Mouse (Mus musculus) forebrain, embryonic 11.5 days (tissue): ENCODE data around the gene Pcgf3. TPM values are rescaled to one million over a fixed set of nuclear protein-coding genes. Genes with fewer than 3 reads are reported as not detected.
"Not testable (repeated sequence)": the region's sequence is repeated elsewhere in the genome, so short reads cannot be mapped to it uniquely, and the experiment has no call there.

Experiments used
- ATAC-seq: fragments of 200-750 bp; cut with Nextera tagmentation; replicated peaks from 2 replicates; pipeline ENCODE4 v1.8.0; 2017; ENCODE audit warnings: moderate TSS enrichment; ENCODE audit not compliant: low FRiP score
- DNase-seq: peaks from one replicate; pipeline ENCODE4 v3.0.0-alpha.2; 2017; ENCODE audit warnings: low spot score
- H3K27ac ChIP-seq: fragments of 300-500 bp; sonication (generic); 2 replicates; pipeline ENCODE4 v1.5.1; 2014; ENCODE audit warnings: low read depth, low read length
- H3K27me3 ChIP-seq: fragments of 300-500 bp; sonication (generic); 2 replicates; pipeline ENCODE4 v1.6.1; 2014; ENCODE audit warnings: mild to moderate bottlenecking, low read length, mixed read lengths; ENCODE audit not compliant: control insufficient read depth, insufficient read depth
- H3K36me3 ChIP-seq: fragments of 300-500 bp; sonication (generic); 2 replicates; pipeline ENCODE4 v1.6.1; 2014; ENCODE audit warnings: mild to moderate bottlenecking, low read length, moderate library complexity, mixed read lengths; ENCODE audit not compliant: control insufficient read depth, insufficient read depth
- H3K4me1 ChIP-seq: fragments of 300-500 bp; sonication (generic); replicated peaks from 2 replicates; pipeline ENCODE4 v1.6.1; 2014; ENCODE audit warnings: low read length, mixed read lengths; ENCODE audit not compliant: control insufficient read depth, insufficient read depth
- H3K4me2 ChIP-seq: fragments of 300-500 bp; sonication (generic); 2 replicates; pipeline ENCODE4 v1.6.1; 2014; ENCODE audit warnings: low read depth, mild to moderate bottlenecking, low read length, moderate library complexity, mixed read lengths; ENCODE audit not compliant: severe bottlenecking
- H3K4me3 ChIP-seq: fragments of 300-500 bp; sonication (generic); 2 replicates; pipeline ENCODE4 v1.5.1; 2014; ENCODE audit warnings: low read depth, low read length
- H3K9ac ChIP-seq: fragments of 300-500 bp; sonication (generic); 2 replicates; pipeline ENCODE4 v1.6.1; 2014; ENCODE audit warnings: low read length
- H3K9me3 ChIP-seq: fragments of 300-500 bp; sonication (generic); 2 replicates; pipeline ENCODE4 v1.6.1; 2016; ENCODE audit warnings: low read length, mixed read lengths; ENCODE audit not compliant: control insufficient read depth
- WGBS: fragments of 180-500 bp; shearing (Covaris S2); extraction: QIAGEN DNeasy Blood & Tissue Kit; methylation state at CpG from one replicate; pipeline ENCODE4 v1.1.7; 2014; 5-methylcytosine and 5-hydroxymethylcytosine counted together
- polyA plus RNA-seq: library from polyadenylated mRNA; unstranded; fragments of >200 nt; fragmentation: Nextera tagmentation; extraction: Ambion mirVana; gene quantifications from 2 replicates; pipeline ENCODE4 v1.2.1, GENCODE M21; 2014

Gene Pcgf3
- polyA plus RNA-seq, 1 experiment from 2014 or later: 30.4 TPM

- H3K4me2 ChIP-seq, H3K4me1 ChIP-seq, H3K4me3 ChIP-seq, H3K9ac ChIP-seq, H3K27me3 ChIP-seq, H3K9me3 ChIP-seq, DNase-seq, H3K27ac ChIP-seq, ATAC-seq: not testable (repeated sequence)
- WGBS: 97% methylated on average over 3 of the region's 5 CpGs
- peaks cover 14% of the 10 kb centered on the region for H3K36me3 ChIP-seq
Observed at GRCm38 (mm10) chr5:108486148-108486547, 25.1 kb downstream of the Pcgf3 start.

- H3K4me2 ChIP-seq: no peak overlapping the region
- H3K9ac ChIP-seq: no peak overlapping the region
- H3K4me3 ChIP-seq: no peak overlapping the region
- no peaks in the 10 kb centered on the region for H3K27me3 ChIP-seq
- peaks cover 15% of the 10 kb centered on the region; the same call in 1 of the 2 replicates for H3K36me3 ChIP-seq
- DNase-seq (no peak), ATAC-seq (no peak)
- H3K9me3 ChIP-seq: no peaks in the 10 kb centered on the region
- WGBS: 89% methylated on average over 1 of the region's 1 CpGs
- no peaks in the 10 kb centered on the region for H3K4me1 ChIP-seq
- H3K27ac ChIP-seq: no peak overlapping the region
Observed at GRCm38 (mm10) chr5:108501573-108501972, 40.5 kb downstream of the Pcgf3 start.

- H3K4me2 ChIP-seq: no peak overlapping the region
- H3K4me1 ChIP-seq: no peaks in the 10 kb centered on the region
- no peak overlapping the region for H3K27ac ChIP-seq
- WGBS: 93% methylated on average over 18 of the region's 18 CpGs
- no peak overlapping the region for H3K4me3 ChIP-seq
- no peaks in the 10 kb centered on the region for H3K27me3 ChIP-seq
- DNase-seq: no peak
- no peak for ATAC-seq
- no peak overlapping the region for H3K9ac ChIP-seq
- no peaks in the 10 kb centered on the region for H3K9me3 ChIP-seq
- peaks cover 12% of the 10 kb centered on the region; the same call in 1 of the 2 replicates for H3K36me3 ChIP-seq
Observed at GRCm38 (mm10) chr5:108502286-108502685, 41.3 kb downstream of the Pcgf3 start.

DNA sequence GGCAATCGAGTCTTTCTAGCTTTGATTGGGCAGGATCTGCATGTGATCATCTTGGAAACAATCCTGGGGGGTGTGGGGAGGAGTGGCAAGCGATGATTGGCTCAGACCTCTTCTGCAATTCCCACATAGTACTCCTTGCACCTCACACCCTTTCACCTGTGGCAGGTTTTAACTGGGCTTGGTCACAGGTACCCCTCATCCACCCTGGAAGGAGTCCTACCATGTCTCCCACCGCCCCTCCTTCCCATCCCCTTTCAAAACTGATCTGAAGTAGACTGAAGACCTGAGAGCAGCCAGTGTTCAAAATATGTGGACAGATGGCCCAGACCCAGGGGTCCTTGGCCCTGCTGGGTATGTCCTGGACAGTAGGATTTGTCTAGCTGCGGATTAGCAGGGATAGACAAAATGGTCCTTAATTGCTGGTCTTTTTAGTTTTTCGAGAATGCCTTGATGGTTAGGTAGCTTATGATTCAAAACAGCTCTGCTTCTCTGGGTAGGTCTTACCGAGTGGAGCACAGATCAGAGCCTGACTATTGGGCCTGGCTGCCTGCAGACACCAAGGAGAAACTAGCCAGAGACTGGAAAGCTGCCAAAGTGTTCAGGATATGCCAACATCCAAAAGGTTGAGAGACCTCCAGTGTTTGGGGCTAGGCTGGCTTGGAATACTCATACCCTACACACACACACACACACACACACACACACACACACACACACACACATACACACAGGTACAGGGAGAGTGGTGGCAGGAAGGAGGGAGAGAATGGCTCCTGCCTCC is 54.7 kb downstream of the Pcgf3 start:
- H3K27ac ChIP-seq: no peak overlapping the region
- H3K4me3 ChIP-seq: no peak overlapping the region
- no peak overlapping the region for H3K4me2 ChIP-seq
- H3K4me1 ChIP-seq: no peaks in the 10 kb centered on the region
- H3K27me3 ChIP-seq: no peaks in the 10 kb centered on the region
- no peaks in the 10 kb centered on the region for H3K36me3 ChIP-seq
- H3K9ac ChIP-seq: no peak overlapping the region
- ATAC-seq (no peak), DNase-seq (no peak)
- 72% methylated on average over 6 of the region's 6 CpGs for WGBS
- H3K9me3 ChIP-seq: no peaks in the 10 kb centered on the region

DNA sequence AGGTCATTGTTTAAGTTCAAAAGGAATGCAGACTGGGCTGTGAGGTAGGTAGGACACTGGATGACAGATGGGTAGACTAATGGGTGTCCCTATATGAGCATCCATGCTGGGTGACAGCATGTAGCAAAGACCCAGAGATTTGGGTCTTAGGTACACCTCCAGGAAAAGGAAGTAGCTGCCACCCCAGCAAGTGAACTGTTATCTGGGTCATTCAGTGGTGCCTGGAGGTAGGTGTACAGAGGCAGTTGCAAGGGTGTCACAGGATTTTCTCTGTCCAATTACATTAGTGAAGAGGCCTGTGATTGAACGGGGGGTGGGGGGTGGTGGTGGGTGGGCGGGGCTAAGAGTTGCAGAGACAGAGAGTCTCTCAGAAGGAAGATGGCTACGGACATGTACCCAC is 55.6 kb downstream of the Pcgf3 start:
- Histone ChIP-seq H3K4me2 (no peak overlapping the region), H3K4me3 (no peak overlapping the region), H3K27ac (no peak overlapping the region), H3K27me3 (no peaks in the 10 kb centered on the region), H3K36me3 (no peaks in the 10 kb centered on the region), H3K4me1 (no peaks in the 10 kb centered on the region), H3K9me3 (no peaks in the 10 kb centered on the region), H3K9ac (no peak overlapping the region)
- no peak for ATAC-seq
- WGBS: 88% methylated on average over 3 of the region's 3 CpGs
- DNase-seq: no peak

- WGBS: 86% methylated on average over 9 of the region's 9 CpGs
Observed at GRCm38 (mm10) chr5:108518106-108518885, 57.3 kb downstream of the Pcgf3 start.

GRCm38 (mm10) chr5:108518951-108519350 is 57.9 kb downstream of the Pcgf3 start:
- H3K4me3 ChIP-seq: no peak overlapping the region
- 67% methylated on average over 5 of the region's 5 CpGs for WGBS
- ATAC-seq (no peak), DNase-seq (no peak)
- no peaks in the 10 kb centered on the region for H3K27me3 ChIP-seq
- no peaks in the 10 kb centered on the region for H3K36me3 ChIP-seq
- H3K4me2 ChIP-seq: no peak overlapping the region
- no peak overlapping the region for H3K27ac ChIP-seq
- no peaks in the 10 kb centered on the region for H3K4me1 ChIP-seq
- H3K9ac ChIP-seq: no peak overlapping the region
- no peaks in the 10 kb centered on the region for H3K9me3 ChIP-seq

More at GRCm38 (mm10) chr5:108518106-108518885, 57.3 kb downstream of the Pcgf3 start:
- Histone ChIP-seq H3K9ac (no peak overlapping the region), H3K36me3 (no peaks in the 10 kb centered on the region), H3K27me3 (no peaks in the 10 kb centered on the region), H3K27ac (no peak overlapping the region), H3K4me3 (no peak overlapping the region), H3K4me2 (no peak overlapping the region), H3K4me1 (no peaks in the 10 kb centered on the region), H3K9me3 (no peaks in the 10 kb centered on the region)
- DNase-seq (no peak), ATAC-seq (no peak)

- 79% methylated on average over 7 of the region's 7 CpGs for WGBS
Observed at GRCm38 (mm10) chr5:108520153-108520552, 59.1 kb downstream of the Pcgf3 start.

More at GRCm38 (mm10) chr5:108520153-108520552, 59.1 kb downstream of the Pcgf3 start:
- Histone ChIP-seq H3K4me1 (no peaks in the 10 kb centered on the region), H3K36me3 (no peaks in the 10 kb centered on the region), H3K9me3 (no peaks in the 10 kb centered on the region), H3K27ac (no peak overlapping the region), H3K4me2 (no peak overlapping the region), H3K4me3 (no peak overlapping the region), H3K27me3 (no peaks in the 10 kb centered on the region), H3K9ac (no peak overlapping the region)
- ATAC-seq (no peak), DNase-seq (no peak)
